Mouse (Mus musculus): ENCODE results near the gene Gm21209. TPM values are rescaled to one million over a fixed set of nuclear protein-coding genes. Genes with fewer than 3 reads are reported as not detected.

Gm21209 gene
- not detected in 2 replicates for polyA plus RNA-seq (2012; rRNA removed; ENCODE audit: low replicate concordance)

GRCm38 (mm10) chrY:49570856-49571255 is at the start of gene Gm21209:
Gene Gm21209, plus strand, starts transcription at chrY:49571156.

Data from mammary gland, adult 2 months (tissue).